Mouse (Mus musculus) layer of hippocampus, adult 2 months (tissue): Measurements from ENCODE around the gene Slc25a3. TPM values are rescaled to one million over a fixed set of nuclear protein-coding genes. Genes with fewer than 3 reads are reported as not detected.

ENCODE experiments used
- DNase-seq, 2 experiments: peaks; one replicate each; pipeline ENCODE4 v3.0.0; 2022; ENCODE audit warnings: low spot score in 2 of 2
- H3K27ac ChIP-seq: fragments of 200-600 bp; 2 replicates; pipeline ENCODE4 v1.8.1; 2022
- H3K4me3 ChIP-seq: fragments of 200-600 bp; 2 replicates; pipeline ENCODE4 v1.8.1; 2022; ENCODE audit warnings: mild to moderate bottlenecking
- CTCF ChIP-seq: fragments of 200-600 bp; conservative IDR thresholded peaks from 2 replicates; pipeline ENCODE4 v1.8.1; 2022; ENCODE audit warnings: antibody characterized with exemption, mild to moderate bottlenecking, moderate library complexity
- total RNA-seq, 2 experiments: library from RNA; stranded (reverse); gene quantifications; 2 replicates each; pipeline ENCODE4 v1.2.3; 2021

Slc25a3 gene
- total RNA-seq, 2 experiments from 2014 or later, result 485 to 491 TPM

DNA sequence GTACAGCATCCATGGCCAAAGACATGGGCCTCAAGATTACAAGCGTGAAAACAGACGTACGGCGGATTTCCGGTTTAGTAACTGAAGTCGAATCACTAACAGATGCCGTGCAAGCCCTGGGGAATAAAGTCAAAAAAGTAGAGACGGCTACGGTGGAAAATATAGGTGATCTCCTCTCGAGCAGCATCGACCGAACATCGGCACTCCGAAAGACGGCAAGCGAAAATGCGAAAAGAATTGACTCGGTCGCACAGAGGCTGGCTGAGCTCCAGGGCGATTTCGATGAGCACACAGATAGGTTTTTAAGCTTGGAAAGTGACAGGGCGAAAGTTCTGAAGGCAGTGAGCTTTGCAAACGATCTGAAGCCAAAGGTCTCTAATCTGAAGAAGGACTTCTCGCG is 21.9 kb downstream of the Slc25a3 start:
- H3K27ac ChIP-seq, result no peak overlapping the region
- DNase-seq, result no peak
- no peak overlapping the region for H3K4me3 ChIP-seq
- TF ChIP-seq CTCF, result no peak

DNA sequence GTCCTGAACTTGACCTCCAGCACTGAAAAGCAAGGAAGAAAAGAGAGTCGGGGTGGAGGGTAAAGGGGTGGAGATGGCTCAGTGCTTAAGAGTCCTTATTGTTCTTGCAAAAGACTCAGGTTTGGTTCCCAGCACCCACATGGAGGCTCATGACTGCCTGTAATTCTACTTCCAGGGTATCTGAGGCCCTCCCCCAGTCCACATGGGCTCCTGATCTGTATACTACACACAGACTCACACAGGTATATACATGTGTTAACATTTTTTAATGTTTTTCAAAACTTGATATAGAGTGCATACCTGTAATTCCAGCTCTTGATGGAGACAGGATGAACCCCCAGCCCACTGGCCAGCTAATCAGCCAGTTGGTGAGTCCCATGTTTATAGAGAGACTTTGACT is 23.8 kb downstream of the Slc25a3 start:
- TF ChIP-seq CTCF, result no peak
- H3K4me3 ChIP-seq, result no peak overlapping the region
- no peak for DNase-seq
- H3K27ac ChIP-seq, result no peak overlapping the region

GRCm38 (mm10) chr10:91098056-91098455 is 25.8 kb downstream of the Slc25a3 start:
- no peak overlapping the region for H3K4me3 ChIP-seq
- no peak for TF ChIP-seq CTCF
- no peak overlapping the region for H3K27ac ChIP-seq
- DNase-seq, result no peak

- no peak for TF ChIP-seq CTCF
- no peak for DNase-seq
- Histone ChIP-seq H3K27ac (no peak overlapping the region), H3K4me3 (no peak overlapping the region)
These were observed 29.4 kb downstream of the Slc25a3 start for GRCm38 (mm10) chr10:91094251-91095104.

DNA sequence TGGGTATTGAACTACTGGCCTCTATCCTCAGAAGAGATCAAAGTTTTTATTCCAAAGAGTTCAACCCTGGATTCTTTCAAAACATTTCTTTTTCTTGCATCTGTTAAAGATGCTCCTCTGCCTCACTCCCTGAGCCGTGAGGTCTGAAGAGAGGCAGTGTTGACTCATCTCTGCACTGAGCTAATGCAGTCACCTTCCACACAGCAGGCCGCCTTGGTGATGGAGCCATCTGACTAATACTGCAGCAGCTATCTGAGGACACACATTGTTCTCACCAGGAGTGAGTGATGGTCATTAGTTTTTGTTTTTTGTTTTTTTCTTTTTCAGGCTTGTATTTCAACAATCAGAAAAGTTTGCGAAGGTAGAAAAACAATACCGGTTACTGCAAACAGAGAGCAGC is 31.0 kb downstream of the Slc25a3 start:
- DNase-seq, result no peak
- TF ChIP-seq CTCF, result no peak
- H3K27ac ChIP-seq, result no peak overlapping the region
- H3K4me3 ChIP-seq, result no peak overlapping the region

DNA sequence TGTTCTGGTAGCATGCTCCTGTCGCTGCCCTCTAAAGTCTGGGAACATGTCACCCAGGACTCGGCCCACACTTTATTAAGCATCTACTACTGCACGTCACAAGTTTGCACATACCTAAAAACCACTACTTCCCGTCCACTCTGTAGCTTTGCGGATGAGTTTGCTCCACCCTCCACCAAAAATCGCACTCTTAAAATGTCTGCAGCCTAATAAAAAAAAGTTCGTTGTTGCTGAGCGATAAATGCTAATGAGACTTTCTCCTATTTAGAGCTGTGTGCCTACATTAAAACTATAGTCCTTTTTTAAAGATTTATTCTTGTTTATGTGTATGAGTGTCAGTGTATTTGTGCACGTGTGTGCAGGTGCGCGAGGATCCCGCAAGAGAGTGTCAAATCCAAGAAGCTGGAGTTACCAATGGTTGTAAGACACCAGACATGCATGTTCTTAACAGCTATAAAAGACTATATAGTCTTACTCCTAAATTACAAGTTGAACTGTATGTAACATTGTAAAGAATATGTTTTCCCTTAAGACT is 40.4 kb downstream of the Slc25a3 start:
- TF ChIP-seq CTCF, result no peak
- DNase-seq, result no peak
- peak overlapping the region; percentile 95 for H3K4me3 ChIP-seq
- peak overlapping the region; percentile 86 for H3K27ac ChIP-seq

DNA sequence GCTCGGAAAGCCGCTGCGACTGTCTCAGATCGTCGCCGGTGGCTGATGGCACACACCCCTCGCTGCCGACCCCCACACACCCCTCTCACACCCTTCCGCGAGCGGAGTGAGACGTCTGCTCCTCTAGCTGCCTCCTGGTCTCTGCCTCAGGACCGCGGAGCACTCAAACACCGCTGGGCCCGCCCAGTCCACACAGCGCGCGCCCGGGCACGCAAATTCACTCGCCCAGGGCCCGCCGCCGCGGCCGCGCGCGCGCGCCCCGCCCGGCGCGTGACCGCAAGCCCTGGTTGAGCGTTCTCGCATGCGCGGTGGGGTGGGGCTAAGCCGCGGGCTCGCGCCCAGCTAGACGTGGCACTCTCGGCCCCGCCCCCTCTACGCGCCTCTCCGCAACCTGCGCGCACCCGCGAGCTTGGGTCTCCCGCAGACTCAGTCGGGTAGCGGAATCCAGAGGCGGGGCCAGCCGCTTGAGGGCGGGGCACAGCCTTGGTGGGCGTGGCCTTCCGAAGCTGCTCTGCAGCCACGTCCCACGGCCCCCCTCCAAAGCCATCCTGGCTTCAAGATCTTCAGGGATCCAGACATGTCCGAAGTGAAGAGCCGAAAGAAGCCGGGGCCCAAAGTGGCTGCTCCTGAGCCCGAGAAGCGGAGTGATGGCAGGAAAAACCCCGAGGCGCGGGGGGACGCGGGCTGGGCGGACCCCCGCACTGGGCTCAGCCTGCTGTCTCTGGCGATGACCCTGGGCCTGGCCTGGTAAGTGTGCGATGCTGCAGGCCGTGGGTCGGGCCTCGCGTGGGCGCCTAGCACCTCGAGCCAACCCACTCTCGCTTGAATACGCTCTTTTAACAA is 41.1 kb downstream of the Slc25a3 start, which contains the start of the genes Apaf1 and Ikbip:
TSS of gene Apaf1 (minus strand) at position 221 of the 843 bp plus-strand sequence.
TSS of gene Ikbip (plus strand) at position 391 of the 843 bp plus-strand sequence.
- peak within 1 kb of the TSS; percentile 86 for H3K27ac ChIP-seq
- peak; percentile 99 to 100 for DNase-seq
- no peak for TF ChIP-seq CTCF
- H3K4me3 ChIP-seq, result peak within 1 kb of the TSS; percentile 95

DNA sequence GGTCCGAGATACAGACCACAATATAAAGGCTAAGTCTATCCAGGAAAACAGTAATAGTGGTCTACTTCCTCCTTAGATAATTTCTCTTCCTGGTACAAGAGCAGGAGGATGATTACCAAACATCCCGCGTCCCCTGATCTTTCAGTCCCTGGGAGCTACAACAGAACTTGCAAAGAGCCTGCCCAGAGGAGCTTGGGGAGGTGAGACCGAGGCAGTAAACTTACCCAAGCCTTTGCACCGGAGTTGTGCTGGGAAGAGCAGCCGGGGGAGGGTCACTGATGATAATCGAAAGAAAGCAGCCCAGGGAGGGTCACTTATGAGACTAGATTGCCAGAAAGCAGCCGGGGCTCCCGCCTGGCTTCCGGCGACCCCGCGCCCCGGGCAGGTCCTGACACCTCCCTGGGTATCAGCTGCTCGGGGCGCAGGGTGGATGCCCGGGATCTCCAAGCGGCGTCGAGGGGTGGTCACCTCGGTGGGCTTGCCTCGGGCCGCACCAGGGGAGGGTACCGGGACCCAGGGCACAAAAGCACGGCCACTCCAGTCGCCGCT is 41.8 kb downstream of the Slc25a3 start:
- no peak for TF ChIP-seq CTCF
- H3K27ac ChIP-seq, result peak overlapping the region; percentile 79
- no peak for DNase-seq
- peak overlapping the region; percentile 95 for H3K4me3 ChIP-seq

GRCm38 (mm10) chr10:91080540-91080939 is 43.3 kb downstream of the Slc25a3 start:
- no peak overlapping the region for H3K4me3 ChIP-seq
- no peak for DNase-seq
- no peak for TF ChIP-seq CTCF
- H3K27ac ChIP-seq, result no peak overlapping the region

- TF ChIP-seq CTCF, result no peak
- no peak overlapping the region for H3K27ac ChIP-seq
These were observed 47.2 kb downstream of the Slc25a3 start for GRCm38 (mm10) chr10:91076667-91077066.

DNA sequence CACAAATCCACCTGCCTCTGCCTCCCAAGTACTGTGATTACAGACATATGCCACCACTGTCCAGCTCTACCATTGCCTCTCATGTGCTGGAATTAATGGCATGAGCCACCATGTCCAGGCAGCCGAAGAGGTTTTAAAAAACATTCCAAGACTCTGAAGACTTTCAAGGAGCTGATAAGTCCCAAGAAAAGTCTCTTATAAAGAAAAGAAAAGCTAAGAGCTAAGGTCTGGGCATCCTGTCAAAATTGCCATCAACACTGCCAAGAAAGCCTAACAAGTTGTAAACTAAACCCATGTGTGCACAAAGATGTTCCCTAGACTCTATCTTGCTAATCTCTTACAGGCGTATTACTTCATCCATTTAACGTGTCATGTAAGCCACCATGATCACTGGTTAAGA is 50.5 kb downstream of the Slc25a3 start:
- no peak for TF ChIP-seq CTCF
- Histone ChIP-seq H3K4me3 (no peak overlapping the region), H3K27ac (no peak overlapping the region)
- no peak for DNase-seq

More at GRCm38 (mm10) chr10:91076667-91077066, 47.2 kb downstream of the Slc25a3 start:
- DNase-seq, result no peak
- no peak overlapping the region for H3K4me3 ChIP-seq

DNA sequence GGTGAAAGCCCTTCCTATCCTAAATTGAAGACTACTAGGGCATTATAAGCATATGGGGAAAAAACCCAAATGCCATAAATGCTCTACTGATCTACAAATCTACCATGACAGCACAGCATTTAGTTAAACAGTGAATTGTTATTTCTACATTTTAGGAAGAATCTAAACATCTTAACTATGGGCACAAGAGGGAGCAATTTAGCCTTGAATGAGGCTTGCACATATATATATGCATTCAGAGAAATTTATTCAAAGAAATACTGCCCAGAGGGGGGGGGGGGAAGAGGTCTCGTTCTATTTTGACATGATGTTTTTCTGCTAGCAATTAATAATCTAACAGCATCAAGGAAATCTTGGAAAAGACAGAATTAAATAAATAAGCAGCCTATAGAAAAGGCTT is 52.1 kb downstream of the Slc25a3 start:
- H3K27ac ChIP-seq, result no peak overlapping the region
- no peak for DNase-seq
- TF ChIP-seq CTCF, result peak; percentile 66
- no peak overlapping the region for H3K4me3 ChIP-seq

Other genes starting within 250 kb of the Slc25a3 start
- gene Apaf1, start 41.3 kb downstream of the Slc25a3 start, total RNA-seq, result 10 to 100 TPM; 12.7 to 15.4 TPM
- gene Ikbip, start 41.1 kb downstream of the Slc25a3 start, total RNA-seq, result 10 to 100 TPM; 16.3 to 17.2 TPM
- gene Tmpo, start 57.3 kb upstream of the Slc25a3 start, total RNA-seq, result 10 to 100 TPM; 37.5 to 39.7 TPM